Mouse (Mus musculus): ENCODE measurements at regions not wholly inside any gene's neighbourhood (a gene's known extent, or its start where the extent isn't known, plus 50 kb on each side); places are given as distances from the start of the nearest gene placed in this dataset.

DNA sequence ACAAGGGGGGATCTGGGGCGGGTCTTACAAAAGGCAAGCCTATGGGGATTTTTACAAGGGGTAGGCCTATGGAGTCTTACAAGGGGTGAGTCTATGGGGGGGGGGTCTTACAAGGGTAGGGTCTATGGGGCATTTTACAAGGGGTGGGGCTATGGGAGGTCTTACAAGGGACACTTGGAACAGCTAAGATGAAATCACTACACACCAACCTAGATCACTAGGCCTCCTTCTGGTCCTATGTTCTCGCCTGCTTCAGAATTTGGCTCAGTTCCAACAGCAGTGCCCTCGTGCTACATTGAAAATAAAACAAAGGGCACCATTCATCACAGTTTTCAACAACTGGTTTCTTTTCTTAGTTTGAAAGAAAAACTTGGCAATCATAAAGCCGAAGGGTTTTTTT lies 110.7 kb upstream of the 1700066M21Rik start:
- no peak for ATAC-seq (ENCODE audit: insufficient number of reproducible peaks, low FRiP score, low TSS enrichment)

DNA sequence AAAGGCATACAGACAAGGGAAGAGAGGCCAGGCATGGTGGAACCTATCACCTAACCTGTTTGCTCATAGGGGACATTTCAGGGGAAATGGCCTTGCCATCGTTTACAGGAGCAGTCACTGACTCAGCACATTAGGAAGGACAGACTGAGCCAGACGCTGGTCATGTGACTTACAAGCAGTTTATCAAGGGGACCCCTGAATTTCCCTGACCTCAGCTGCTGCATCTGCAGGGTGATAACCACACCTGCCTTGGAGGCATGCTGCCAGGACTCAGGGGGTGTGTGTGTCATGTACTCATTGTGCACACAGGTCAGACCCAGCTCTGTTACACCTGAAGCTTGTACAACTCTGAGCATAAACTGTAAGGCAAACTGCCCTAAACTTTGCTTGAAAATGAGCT lies 109.6 kb upstream of the 1700066M21Rik start:
- no peak for ATAC-seq (ENCODE audit: insufficient number of reproducible peaks, low FRiP score, low TSS enrichment)

DNA sequence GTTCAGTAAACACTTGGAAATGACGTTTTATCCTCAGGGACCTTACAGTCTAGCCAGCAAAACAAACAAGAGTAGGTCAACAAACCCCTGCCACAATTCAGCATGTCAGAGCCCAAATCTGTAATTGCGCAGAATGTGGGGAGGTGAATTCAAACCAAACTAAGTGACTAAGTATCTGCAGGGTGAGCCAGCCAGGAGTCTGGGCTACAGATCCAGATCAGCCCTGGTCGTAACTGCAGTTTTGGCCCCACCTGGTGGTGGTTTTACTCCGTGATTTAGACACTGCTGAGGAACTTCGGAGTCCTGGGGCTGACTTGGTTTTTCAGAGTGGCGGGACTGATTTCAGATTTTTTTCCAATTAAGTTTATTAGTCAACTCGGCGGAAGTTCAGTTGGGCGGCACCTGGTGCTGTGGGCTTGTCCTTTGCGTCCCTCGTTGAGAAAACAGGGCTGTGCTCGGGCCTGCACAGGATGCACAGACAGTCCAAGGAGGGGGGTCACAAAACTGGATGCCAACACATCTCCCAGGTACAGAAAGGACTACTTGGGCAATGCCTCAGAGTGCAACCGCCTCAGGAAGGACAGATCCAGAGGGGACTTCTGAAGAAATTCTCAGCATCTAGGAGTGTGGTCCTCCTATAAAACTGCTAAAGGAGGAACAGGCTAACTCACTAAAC lies 107.6 kb upstream of the 1700066M21Rik start:
- no peak for ATAC-seq (ENCODE audit: insufficient number of reproducible peaks, low FRiP score, low TSS enrichment)

DNA sequence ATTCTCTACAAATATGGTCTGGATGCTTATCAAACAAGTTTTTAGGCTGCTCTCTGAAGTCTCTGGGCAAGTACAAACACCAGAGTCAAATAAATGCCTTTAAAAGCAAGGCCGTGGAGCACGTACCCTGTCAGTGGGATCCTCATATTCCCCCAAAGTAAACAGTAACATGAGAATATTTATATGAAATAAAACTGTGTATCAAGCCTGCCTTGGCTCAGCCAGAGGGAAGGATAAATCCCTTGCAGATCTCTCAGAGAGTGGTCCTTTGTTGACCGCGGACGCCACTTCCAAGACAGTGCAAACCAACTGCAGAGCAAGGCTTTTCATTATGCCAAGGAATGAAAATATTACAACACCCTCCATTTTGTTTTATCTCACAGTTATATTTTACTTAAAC lies 104.8 kb upstream of the 1700066M21Rik start:
- ATAC-seq (ENCODE audit: insufficient number of reproducible peaks, low FRiP score, low TSS enrichment), result no peak

DNA sequence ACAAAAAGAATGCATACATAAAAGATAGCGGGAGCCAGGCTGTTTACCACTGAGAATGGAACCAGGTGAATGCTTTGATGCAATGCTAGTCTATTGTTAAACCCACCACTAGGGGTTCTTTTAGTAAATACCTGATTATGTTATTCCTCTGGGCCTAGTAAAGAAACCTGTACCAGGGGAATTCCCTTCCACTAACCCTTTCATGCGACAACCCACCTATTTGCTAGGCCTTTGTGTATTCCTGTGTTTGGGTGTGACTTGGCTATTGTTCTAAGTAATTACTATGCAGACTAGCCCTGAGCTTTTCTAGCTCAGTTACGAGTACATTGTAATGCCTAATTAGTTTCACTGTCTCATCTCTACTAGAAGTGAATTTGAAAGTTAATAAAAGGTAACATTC lies 95.9 kb upstream of the 1700066M21Rik start:
- ATAC-seq (ENCODE audit: insufficient number of reproducible peaks, low FRiP score, low TSS enrichment), result no peak

DNA sequence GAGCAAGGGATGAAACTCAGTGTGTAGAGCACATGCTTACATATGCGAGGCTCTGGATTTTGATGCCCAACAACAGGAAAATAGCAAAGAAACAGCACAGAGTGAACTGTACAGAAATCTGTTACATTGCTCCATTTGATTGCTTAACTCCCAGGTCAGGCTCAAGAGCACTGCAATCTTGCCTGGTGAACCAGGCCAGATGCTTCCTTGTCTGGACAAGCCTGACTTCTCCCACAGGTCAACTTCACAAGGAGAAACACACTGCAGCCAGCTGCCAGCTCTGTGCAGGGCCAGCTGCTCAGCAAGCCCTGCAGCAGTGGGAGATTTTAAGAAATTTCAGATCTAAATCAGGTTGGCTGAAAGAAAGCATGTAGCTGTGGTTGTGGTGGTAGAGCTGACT lies 81.2 kb upstream of the 1700066M21Rik start:
- ATAC-seq (ENCODE audit: insufficient number of reproducible peaks, low FRiP score, low TSS enrichment), result no peak

DNA sequence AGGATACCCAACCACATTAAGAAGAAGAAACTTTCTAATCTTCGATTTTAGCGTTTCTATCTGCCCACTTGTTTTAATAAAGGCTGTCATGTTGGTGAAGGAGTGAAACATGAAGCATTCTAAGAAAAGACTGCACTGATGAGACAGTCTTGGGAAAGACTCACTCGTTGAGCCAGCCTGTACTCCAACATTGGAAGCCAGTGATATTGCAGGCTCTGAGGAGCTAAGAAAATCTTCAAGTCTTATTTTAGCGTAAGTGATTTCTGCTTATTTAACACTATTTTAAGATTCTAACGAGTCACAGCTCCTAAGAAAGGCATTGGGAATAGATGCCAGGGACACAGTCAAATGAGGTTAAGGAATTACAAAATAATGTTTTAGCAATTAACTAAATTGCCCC lies 78.9 kb upstream of the 1700066M21Rik start:
- no peak for ATAC-seq (ENCODE audit: insufficient number of reproducible peaks, low FRiP score, low TSS enrichment)

DNA sequence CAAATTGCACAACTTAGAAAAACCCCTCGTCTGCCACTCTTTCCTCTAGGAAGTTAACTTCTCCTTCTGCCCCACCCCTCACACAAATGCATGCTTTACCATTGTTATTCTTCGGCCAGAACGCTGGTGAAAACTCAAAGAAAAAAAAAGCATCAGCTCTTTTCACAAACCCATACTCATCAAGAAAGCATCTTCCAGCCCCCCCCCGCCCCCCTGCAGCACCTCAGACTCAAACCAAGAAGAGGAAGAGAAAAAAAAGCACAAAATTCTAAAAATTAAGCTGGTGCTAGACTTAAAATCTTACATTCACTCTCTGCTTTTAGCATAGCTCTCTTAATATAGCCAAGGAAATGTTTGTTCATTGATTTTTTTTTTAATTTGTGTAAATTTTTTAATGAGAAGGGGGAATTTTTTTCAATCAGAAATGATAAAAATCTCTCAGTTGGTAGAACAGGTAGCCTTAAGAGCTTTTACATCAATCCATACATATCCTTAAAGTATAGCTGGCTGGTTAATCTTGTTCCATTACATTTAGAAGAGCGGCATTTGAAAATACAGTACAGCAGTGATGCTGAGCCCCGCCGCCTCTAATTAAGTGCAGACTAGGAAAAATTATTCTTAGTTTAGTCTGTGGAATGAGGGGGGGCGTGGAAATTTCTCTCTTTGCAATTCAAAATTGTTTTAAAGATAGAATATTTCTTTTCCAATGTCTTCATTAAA lies 76.0 kb upstream of the 1700066M21Rik start:
- ATAC-seq (ENCODE audit: insufficient number of reproducible peaks, low FRiP score, low TSS enrichment), result no peak

DNA sequence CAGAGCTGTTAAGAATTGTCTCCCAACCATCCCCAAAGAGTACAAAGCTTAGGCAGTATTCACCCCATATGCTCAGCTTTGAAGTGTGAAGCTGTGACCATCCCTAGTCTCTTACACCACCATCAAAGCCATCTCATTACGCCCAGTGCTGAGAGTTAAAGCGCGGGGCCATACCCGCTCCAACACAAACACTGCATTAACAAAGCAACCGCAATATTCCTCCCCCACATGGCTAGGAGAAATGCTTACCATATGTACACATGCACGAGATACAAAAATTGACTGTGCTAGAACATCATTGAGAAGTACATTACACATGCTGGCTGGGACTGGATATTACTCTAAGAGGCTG lies 75.5 kb upstream of the 1700066M21Rik start:
- no peak for ATAC-seq (ENCODE audit: insufficient number of reproducible peaks, low FRiP score, low TSS enrichment)

DNA sequence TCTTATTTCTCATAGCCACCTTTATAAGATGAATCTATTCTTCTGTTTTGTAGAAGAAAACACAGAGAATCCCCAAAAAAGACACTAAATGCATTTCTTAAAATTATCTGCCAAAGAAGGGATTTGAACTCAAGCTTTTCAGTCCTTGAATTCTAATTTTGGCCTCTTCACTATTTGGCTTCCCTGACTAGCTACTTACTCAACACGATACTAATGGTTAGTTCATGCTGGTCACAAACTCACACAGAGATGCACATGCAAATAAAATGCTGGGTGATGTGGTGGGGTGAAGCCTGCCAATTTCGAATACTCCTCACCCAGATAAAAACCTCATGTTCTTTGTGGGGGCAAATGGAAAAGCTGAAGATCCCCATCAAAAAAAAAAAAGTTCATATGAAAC lies 72.7 kb upstream of the 1700066M21Rik start:
- no peak for ATAC-seq (ENCODE audit: insufficient number of reproducible peaks, low FRiP score, low TSS enrichment)

DNA sequence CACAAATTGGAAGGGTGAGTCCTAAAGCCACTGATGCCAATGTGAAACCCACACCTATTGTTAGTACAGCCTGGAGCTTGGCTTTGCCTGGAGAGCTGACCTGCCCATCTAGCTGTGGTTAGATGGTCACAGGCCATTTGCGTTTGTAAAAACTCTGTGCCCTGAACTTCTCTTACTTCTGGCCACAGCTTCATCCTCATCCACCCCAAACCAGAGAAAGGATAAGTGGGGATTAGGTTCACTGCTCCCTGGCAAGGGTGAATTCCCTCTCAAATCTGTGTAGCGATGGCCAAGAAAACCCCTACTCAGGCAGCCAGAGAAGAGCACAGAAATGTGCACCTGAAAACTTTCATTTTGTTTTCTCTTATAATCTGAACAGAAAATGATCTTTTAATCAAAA lies 54.9 kb upstream of the 1700066M21Rik start:
- ATAC-seq (ENCODE audit: insufficient number of reproducible peaks, low FRiP score, low TSS enrichment), result no peak

DNA sequence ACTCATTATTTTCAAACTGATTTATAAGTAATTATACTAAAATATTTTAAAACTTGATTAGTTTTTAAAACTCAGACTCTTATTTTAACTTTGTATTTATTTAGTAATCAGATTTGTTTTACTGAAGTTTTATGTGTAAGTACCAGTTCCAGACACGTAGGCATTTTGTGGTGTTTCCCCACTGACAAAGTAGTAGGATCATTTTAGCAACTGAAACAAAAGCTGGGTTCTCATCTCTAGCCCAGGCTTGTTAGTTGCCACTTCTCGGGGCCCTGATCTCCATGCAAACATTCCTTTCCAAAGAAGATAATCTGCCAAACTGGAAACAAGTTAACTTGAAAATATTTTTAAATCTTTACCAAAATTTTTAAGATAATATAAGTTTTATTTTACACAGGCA lies 54.3 kb upstream of the 1700066M21Rik start:
- ATAC-seq (ENCODE audit: insufficient number of reproducible peaks, low FRiP score, low TSS enrichment), result no peak

DNA sequence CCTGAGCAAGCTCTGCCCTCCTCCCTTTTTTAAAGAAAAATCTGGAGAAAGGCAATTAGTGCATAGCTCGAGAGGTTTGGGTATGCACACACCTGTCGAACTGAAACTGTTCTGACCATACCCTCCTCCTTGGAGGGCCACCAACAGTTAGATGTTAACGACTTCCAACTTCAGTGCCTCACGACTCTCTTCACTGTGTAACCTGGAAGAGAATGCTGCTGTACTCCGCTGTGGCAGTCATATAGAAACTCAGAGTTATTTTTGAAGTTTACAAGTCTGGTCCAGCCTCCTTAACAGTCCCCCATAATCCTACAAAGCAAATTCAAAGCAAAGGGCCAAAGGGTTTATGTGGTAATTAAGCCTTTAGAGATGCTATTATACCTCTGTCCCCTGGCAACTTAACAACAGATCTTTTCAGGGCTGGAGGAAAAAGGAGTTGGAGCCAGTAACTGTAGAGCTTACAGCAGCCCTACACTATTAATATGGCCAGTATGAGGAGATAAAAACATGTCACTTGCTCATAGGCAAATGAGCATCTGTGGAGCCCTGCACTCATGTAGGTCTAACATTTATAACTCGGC lies 51.7 kb upstream of the 1700066M21Rik start:
- no peak for ATAC-seq (ENCODE audit: insufficient number of reproducible peaks, low FRiP score, low TSS enrichment)
